Mouse (Mus musculus) kidney, adult 2 months (tissue): ENCODE data around the gene AI464131. TPM values are rescaled to one million over a fixed set of nuclear protein-coding genes. Genes with fewer than 3 reads are reported as not detected.

ENCODE experiments used
- DNase-seq: peaks from one replicate; pipeline ENCODE4 v3.0.0; 2021
- H3K27ac ChIP-seq: fragments of 200-500 bp; 2 replicates; pipeline ENCODE4 v1.5.1; 2012; ENCODE audit warnings: low read depth, low read length, control low read depth, inconsistent platforms; ENCODE audit not compliant: insufficient read depth
- H3K27me3 ChIP-seq: fragments of 200-500 bp; replicated peaks from 2 replicates; pipeline ENCODE4 v1.6.1; 2012; ENCODE audit warnings: mild to moderate bottlenecking, moderate library complexity, low read length, inconsistent platforms; ENCODE audit not compliant: control insufficient read depth, insufficient read depth
- H3K36me3 ChIP-seq: fragments of 200-500 bp; 2 replicates; pipeline ENCODE4 v1.6.1; 2012; ENCODE audit warnings: mild to moderate bottlenecking, moderate library complexity, low read length, inconsistent platforms; ENCODE audit not compliant: control insufficient read depth, insufficient read depth
- H3K4me1 ChIP-seq: fragments of 200-500 bp; 2 replicates; pipeline ENCODE4 v1.6.1; 2011; ENCODE audit warnings: low read length; ENCODE audit not compliant: control insufficient read depth, insufficient read depth
- H3K4me3 ChIP-seq: fragments of 200-500 bp; 2 replicates; pipeline ENCODE4 v1.5.1; 2011; ENCODE audit warnings: mild to moderate bottlenecking, low read depth, low read length, control low read depth; ENCODE audit not compliant: insufficient read depth
- CTCF ChIP-seq: fragments of 200-500 bp; conservative IDR thresholded peaks from 2 replicates; pipeline ENCODE4 v1.5.1; 2011; ENCODE audit warnings: low read depth, mild to moderate bottlenecking, control low read depth, low read length, moderate library complexity, mixed read lengths; ENCODE audit not compliant: insufficient read depth, insufficient read length
- POLR2A ChIP-seq: fragments of 200-500 bp; IDR thresholded peaks from one replicate; pipeline ENCODE4 v1.6.1; 2011; ENCODE audit warnings: low read depth, low read length, control low read depth
- WGBS: fragments of 180-500 bp; shearing (Covaris S2); methylation state at CpG from one replicate; pipeline ENCODE4 v1.1.7; 2018; 5-methylcytosine and 5-hydroxymethylcytosine counted together
- polyA plus RNA-seq: library from polyadenylated mRNA; depleted of rRNA; stranded (reverse); fragments of >200 nt; gene quantifications from 2 replicates; pipeline ENCODE4 v1.2.3, GENCODE M21; 2012; rRNA removed

AI464131 gene
- polyA plus RNA-seq, 1 experiment = 23.1 TPM

DNA sequence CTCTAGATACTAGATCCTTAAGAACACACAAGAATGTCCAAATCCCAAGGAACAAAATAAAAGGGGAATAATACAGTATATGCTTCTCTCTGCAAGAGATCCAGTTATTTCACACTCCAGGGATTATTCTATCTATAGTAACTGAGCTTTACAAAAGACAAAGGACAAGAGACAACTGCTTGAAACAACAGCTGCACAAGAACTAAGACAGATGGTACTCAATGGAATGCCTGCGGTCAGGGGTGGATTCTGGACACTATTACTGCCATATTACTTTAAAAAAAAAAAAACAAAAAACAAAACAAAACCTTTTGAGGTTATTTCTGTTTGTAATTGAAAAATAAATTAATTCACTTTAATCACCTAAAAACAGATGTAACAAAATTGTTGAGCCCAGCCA is 42.2 kb downstream of the AI464131 start:
- no peak for DNase-seq
- H3K27me3 ChIP-seq = no peaks in the 10 kb centered on the region
- H3K27ac ChIP-seq = no peak overlapping the region
- H3K4me3 ChIP-seq = no peak overlapping the region
- no peaks in the 10 kb centered on the region for H3K36me3 ChIP-seq
- H3K4me1 ChIP-seq = peaks cover 3% of the 10 kb centered on the region; the same call in 1 of the 2 replicates
- TF ChIP-seq CTCF = no peak
- no peak for TF ChIP-seq POLR2A
- 97% methylated on average over 1 of the region's 1 CpGs for WGBS

DNA sequence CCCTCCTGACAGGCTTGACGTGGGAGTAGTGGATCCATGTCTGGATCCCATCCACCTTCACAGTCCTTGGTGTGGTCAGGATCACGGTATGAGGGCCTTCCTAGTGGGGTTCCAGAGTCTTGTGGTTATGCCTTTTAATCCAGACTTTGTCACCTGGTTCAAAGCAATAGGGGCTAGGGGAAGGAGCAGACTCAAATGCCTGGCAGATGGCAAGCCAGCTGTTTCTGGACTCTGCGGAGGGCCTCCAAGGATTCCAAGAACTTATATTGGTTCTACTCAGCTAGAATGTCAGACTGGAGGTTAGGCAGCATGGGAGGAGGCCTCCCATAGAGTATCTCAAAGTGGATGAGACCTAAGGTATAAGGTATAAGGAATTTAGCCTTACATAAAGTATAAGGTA is 55.3 kb downstream of the AI464131 start:
- Histone ChIP-seq H3K27ac (no peak overlapping the region), H3K4me3 (no peak overlapping the region), H3K4me1 (no peaks in the 10 kb centered on the region), H3K36me3 (no peaks in the 10 kb centered on the region), H3K27me3 (no peaks in the 10 kb centered on the region)
- DNase-seq = no peak
- 98% methylated on average over 3 of the region's 3 CpGs for WGBS
- TF ChIP-seq POLR2A (no peak), CTCF (no peak)

Other genes starting within 250 kb of the AI464131 start
- 38.9 and 39.3 TPM in 2 replicates for gene Ubap2, start 227.9 kb downstream of the AI464131 start, polyA plus RNA-seq
- 26.3 and 30.9 TPM in 2 replicates for gene Dcaf12, start 188.2 kb downstream of the AI464131 start, polyA plus RNA-seq
- gene Ubap1, start 154.1 kb downstream of the AI464131 start, polyA plus RNA-seq = 38.8 and 40.4 TPM in 2 replicates
- gene Kif24, start 38.2 kb downstream of the AI464131 start, polyA plus RNA-seq = 0.44 and 0.67 TPM in 2 replicates
- 28.1 and 34.9 TPM in 2 replicates for gene Nudt2, start 37.9 kb downstream of the AI464131 start, polyA plus RNA-seq
- gene 1110017D15Rik, start 14.3 kb upstream of the AI464131 start, polyA plus RNA-seq = 0.11 and 0.42 TPM in 2 replicates
- gene Fam219a, start 66.5 kb upstream of the AI464131 start, polyA plus RNA-seq = 16.4 and 18.4 TPM in 2 replicates
- 0.83 and 0.92 TPM in 2 replicates for gene Dnaic1, start 66.7 kb upstream of the AI464131 start, polyA plus RNA-seq
- gene Enho, start 137.2 kb upstream of the AI464131 start, polyA plus RNA-seq = 9.3 and 9.9 TPM in 2 replicates
- 15.4 and 15.9 TPM in 2 replicates for gene Cntfr, start 194.0 kb upstream of the AI464131 start, polyA plus RNA-seq
- gene Il11ra1, start 196.9 kb upstream of the AI464131 start, polyA plus RNA-seq = 125 and 126 TPM in 2 replicates
- gene Rpp25l, start 210.5 kb upstream of the AI464131 start, polyA plus RNA-seq = 57.0 and 62.2 TPM in 2 replicates
- gene Dctn3, start 220.1 kb upstream of the AI464131 start, polyA plus RNA-seq = 76.0 and 92.6 TPM in 2 replicates
- not detected in 2 replicates for gene Arid3c, start 228.1 kb upstream of the AI464131 start, polyA plus RNA-seq